Mouse (Mus musculus): Measurements from ENCODE around the gene Prpf38b.

The Prpf38b gene

DNA sequence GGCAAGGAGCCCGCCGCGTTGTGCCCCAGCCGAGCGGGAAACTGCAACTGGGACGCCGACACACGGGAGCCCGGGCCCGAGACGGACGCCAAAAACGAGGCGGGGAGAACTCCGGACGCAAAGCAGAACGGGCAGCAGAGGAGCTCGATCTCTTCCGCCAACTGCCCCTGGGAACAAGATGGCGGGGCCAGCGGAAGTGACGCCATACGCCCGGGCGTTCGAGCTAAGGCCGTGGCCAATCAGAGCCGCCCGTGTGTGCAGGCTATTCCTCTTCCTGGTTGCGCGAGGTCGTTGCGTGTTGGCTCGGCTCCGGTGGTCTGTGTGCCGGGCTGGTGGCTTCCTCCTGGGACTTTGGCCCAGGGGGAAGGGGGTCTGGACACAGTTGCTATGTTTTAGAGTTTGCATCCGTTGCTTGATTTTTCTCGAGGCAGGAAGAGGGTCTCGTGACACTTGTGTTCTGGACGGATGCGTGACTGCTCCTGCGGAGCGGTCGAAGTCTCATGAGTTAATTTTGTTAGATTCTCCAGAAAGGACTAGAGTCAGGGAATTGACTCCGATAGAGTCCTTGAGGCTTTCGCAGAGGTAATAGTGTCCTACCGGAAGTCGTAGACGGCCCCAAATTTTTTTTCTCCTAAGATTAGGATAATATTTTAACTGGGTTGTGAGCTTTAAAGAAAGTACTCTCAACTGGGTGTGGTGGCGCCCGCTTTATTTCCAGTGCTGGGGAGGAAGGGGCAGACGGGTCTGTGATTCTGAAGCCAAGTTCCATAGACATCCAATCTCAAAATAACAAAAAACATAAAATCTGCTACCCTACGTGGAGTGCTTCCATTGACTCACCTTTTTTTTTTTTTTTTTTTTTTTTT lies at the start of gene Prpf38b:
TSS of gene Prpf38b (minus strand) at position 180 of the 866 bp plus-strand sequence.
- peak; percentile 97 for DNase-seq (ENCODE audit: low spot score)

DNA sequence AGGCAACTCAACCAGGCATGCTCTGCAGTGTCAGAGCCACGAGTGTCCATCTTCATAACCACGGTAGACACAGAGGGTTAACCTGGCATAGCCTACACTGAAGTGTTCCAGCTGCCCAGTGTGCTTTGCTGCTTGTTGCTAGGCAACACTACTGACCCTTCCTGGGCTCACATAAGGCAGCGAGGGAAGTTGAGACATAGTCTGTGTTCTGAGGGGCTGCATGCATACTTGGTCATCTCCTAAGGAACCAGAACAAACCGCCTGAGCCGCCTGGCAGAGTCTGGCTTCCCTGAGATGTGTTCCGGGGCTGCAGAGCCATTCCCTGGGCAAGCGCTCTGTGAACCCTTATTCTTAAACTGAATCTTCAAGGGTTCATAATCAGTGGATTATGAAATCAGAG lies 49.7 kb upstream of the Prpf38b start:
- peak; percentile 32 for DNase-seq (ENCODE audit: low spot score)

GRCm38 (mm10) chr3:108959680-108960295 lies 48.3 kb upstream of the Prpf38b start:
- DNase-seq (ENCODE audit: low spot score) = peak; percentile 29

DNA sequence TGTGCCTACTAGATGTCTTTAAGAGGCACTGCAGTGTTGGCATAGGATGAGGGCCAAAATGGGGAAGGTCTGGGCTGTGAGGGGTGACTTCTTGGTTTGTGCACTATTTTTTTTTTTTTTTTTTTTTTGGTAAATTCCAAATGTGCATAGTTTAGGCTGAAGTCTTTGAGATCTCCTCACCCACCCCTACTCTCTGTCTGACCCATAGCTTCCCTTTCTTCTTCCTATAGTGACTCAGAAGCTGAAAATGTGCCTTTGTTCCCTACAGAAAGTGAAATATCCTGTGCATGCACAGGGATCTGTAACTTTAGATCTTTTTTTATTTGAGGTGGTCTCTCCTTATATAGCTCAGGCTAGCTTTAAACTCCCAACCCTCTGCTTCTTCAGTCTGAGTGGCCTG lies 46.4 kb upstream of the Prpf38b start:
- peak; percentile 8 for DNase-seq (ENCODE audit: low spot score)

GRCm38 (mm10) chr3:108940996-108941395 lies 29.5 kb upstream of the Prpf38b start:
- DNase-seq (ENCODE audit: low spot score) = no peak

DNA sequence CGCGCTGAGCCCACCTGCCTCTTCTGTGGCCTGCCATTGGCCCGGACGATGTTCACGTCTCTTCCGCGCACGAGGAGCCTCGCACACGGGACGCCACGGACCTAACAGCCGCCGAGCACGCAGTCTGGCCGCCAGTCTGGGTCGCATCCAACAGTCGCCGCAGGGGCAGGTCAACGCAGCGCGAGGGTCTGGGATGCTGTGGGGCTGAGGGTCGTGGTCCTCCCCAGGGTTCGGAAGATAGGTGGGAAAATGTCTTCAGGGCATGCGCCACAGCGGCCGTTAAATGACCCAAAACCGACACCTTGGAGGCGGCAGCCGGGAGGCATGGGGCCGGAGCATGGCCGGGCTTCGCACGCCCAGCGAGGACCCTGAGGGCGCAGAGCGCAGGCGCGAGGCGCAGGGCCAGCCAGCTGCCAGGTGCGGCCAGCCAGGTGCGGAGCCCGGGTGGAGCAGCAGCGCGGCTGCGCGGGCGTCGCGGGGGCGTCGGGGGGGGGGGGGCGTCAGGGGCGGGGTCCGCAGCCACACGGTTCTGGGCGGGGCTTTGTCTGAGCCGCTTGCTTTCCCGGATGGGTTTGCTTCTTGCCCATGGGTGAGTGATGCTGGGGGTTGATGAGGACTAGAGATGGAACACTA lies 28.6 kb upstream of the Prpf38b start, which contains the start of gene Gm9857:
TSS of gene Gm9857 (minus strand) at position 445 of the 633 bp plus-strand sequence.
- DNase-seq (ENCODE audit: low spot score) = no peak

- DNase-seq (ENCODE audit: low spot score) = no peak
Measured at GRCm38 (mm10) chr3:108939573-108939972, 28.0 kb upstream of the Prpf38b start, which contains the start of gene Henmt1. TSS of gene Henmt1 (plus strand) at chr3:108939873.

DNA sequence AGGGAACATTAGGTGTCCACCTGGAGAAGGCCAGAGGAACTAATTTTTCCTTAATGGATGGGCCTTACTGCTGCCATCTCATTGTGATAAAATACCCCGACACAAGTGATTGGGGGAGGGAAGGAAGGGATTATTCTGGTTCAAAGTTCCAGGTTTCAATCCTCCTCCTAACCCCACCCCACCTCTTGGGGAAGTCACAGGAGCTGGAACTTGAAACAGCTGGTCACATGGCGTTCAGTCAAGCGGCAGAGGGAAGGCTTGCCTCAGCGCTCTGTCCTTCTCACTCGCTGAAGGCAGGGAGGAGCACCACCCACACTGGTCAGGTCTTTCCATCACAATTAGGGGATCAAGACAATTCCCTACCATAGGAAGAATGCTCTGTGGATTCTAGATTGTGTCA lies 27.2 kb upstream of the Prpf38b start:
- DNase-seq (ENCODE audit: low spot score) = no peak

DNA sequence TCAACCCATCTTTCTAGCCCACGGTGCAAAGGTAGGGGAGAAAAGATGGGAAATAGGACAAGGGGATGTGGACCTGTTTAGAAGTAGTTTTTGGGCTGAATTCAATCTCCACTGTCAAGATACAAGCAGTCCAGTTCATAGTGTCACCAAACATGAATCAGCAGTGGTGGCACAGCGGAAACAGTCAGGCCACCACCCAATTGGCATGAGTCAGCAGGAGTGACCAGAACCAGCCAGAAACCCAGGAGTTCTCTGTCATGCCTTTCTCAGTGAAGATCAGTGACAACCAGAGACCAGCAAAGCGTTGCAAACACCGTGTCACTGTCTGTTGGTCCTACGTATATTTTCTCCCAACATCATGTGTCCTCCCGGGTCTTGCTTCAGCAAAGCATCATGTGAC lies 22.0 kb upstream of the Prpf38b start:
- DNase-seq (ENCODE audit: low spot score) = no peak

- no peak for DNase-seq (ENCODE audit: low spot score)
Measured at GRCm38 (mm10) chr3:108926308-108926707, 14.8 kb upstream of the Prpf38b start.

- no peak for DNase-seq (ENCODE audit: low spot score)
Measured at GRCm38 (mm10) chr3:108925677-108926076, 14.2 kb upstream of the Prpf38b start.

- DNase-seq (ENCODE audit: low spot score) = no peak
Measured at GRCm38 (mm10) chr3:108921822-108922221, 10.3 kb upstream of the Prpf38b start.

DNA sequence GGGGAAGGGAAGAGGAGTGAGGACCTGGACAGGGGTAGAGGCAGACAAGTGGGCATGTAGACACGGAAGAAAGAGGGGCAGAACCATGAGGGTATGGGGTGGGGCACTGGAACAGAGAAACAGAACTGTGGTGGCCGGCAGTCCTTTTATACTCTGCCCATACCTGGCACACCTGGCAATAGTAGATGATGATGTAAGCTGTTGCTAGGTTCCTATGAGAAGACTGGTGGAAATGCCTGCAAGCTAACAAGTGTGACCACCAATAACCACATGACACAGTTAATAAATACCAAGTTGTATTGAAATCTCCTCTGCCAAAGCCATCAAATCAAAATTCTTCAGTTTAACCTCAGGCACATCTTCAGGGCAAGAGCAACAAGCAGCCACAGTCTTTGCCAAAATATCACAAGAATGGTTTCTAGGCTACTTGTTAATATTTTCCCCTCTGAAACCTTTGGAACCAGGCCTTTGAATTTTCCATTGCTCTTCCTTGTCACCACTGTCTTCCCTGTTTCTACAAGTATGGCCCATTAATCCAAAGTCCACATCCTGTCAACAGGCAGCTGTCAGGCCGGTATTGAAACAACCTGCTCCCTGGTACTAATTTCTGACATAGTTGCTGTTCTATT lies 9.0 kb upstream of the Prpf38b start:
- DNase-seq (ENCODE audit: low spot score) = no peak

- DNase-seq (ENCODE audit: low spot score) = no peak
Measured at GRCm38 (mm10) chr3:108918852-108919251, 7.3 kb upstream of the Prpf38b start.

GRCm38 (mm10) chr3:108917986-108918385 lies 6.5 kb upstream of the Prpf38b start:
- DNase-seq (ENCODE audit: low spot score) = no peak

DNA sequence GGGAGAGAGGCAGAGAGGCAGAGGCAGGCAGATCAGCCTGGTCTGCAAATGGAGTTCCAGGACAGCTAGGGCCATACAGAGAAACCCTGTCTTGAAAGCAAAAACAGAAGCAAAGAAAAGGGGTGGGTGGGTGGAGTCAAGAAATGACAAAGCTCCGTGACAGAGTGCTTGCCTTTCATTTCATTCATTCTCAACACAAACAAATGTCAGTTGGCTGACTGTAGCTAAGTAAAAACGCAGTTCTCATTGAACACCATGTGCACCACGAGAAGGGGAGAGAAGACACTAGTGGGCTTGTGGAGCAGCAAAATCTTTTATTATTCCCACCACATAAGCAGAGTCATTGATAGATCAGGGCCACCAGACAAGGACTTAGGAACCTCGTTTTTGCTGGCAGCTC lies 5.3 kb upstream of the Prpf38b start:
- DNase-seq (ENCODE audit: low spot score) = no peak

DNA sequence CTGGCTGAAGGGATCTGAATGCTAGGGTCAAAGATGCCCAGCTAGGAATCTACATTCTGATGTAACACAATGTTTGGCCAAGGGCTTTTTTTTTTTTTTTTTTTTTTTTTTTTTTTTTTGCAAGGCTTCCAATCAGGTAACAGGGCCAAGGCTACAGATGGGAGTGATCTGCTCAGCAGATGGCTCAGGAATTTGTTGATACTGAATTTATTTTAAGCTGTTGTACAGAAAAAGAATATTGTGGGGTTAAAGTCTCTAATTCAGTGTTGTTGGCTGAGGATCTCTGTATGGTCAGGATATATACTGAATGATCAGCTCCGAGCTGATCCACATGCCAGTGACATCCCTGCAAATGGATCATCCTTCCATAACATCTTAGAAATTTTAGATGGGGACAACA lies 4.5 kb upstream of the Prpf38b start:
- DNase-seq (ENCODE audit: low spot score) = no peak

- DNase-seq (ENCODE audit: low spot score) = peak; percentile 74
Measured at GRCm38 (mm10) chr3:108911081-108911547, 413 bp downstream of the Prpf38b start.

DNA sequence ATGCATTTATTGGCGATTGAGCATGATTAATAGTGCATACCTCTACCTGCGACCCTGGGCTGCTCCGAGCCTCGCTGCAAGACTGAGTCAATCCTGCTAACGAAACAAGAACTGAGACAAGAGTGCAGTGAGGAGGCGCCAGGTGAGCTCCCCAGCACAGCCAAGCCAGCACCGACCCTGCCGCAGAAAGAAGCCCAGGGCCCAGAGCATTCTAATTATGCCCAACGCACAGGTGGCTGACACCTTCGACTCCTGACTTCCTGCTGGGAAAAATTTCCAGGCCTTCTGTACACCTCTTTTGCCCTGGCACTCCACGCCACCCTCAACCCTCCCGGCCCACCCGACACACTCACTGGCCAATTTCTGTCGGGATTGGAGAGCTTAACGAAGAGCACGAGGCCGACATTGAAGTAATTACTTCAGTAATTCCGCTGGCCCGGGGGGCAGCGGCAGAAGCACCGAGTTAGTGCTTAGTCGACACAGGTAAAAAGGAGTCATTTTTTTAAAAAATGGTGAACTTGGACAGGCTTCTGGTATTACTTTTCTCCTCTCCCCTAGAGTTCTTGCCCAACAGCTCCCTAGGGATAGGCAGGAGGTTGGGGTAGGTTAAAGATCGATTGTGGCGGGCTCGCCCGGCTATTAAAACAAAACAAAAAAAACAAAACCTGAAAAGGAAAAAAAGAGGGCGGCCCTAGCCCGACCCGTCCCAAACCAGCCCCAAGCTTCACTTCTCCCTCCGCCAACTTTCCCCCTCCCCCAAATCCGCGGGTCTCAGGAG lies 1.0 kb downstream of the Prpf38b start:
- DNase-seq (ENCODE audit: low spot score) = peak; percentile 14

GRCm38 (mm10) chr3:108902934-108903333 lies 8.6 kb downstream of the Prpf38b start:
- DNase-seq (ENCODE audit: low spot score) = no peak

GRCm38 (mm10) chr3:108902038-108902437 lies 9.5 kb downstream of the Prpf38b start:
- DNase-seq (ENCODE audit: low spot score) = no peak

Data from lung, postnatal 25 days (tissue).